ENCODE assay signal across 9 mouse cellular contexts in genomic region chr3:122246406-122246805, GRCm38 (mm10). TPM values are rescaled to one million over a fixed set of nuclear protein-coding genes. Genes with fewer than 3 reads are reported as not detected.
DNase-seq lines count a peak whose midpoint lies in the region; ATAC-seq and TF ChIP-seq lines count a peak whose summit lies in the region.
"Had no signal": no experiment of that assay in that cellular context is flagged by ENCODE, and none has a peak within 500 bp of the region (broad histone marks: within the 10 kb centered on the region; RNA-seq: fewer than 3 reads in every experiment).

No protein-coding gene starts in this region.

- H3K9me3 ChIP-seq in heart, embryonic 12.5 days (replicated peaks), result no peaks in the 10 kb centered on the region
- no peaks in the 10 kb centered on the region for H3K9me3 ChIP-seq in G1E (replicated peaks)
- H3K9me3 ChIP-seq in forebrain, postnatal 0 days (ENCODE audit: low read length), result no peaks in the 10 kb centered on the region
- no peaks in the 10 kb centered on the region for H3K9me3 ChIP-seq in liver, postnatal 0 days (ENCODE audit: low read length)

- no peak for ATAC-seq in heart, embryonic 12.5 days (ENCODE audit: insufficient number of reproducible peaks, low FRiP score)
- no peak for ATAC-seq in G1E (ENCODE audit: extremely low read depth, insufficient number of reproducible peaks, low FRiP score, poor library complexity, severe bottlenecking)
- no peak for ATAC-seq in forebrain, postnatal 0 days
- no peak for ATAC-seq in liver, postnatal 0 days

- TF ChIP-seq CTCF in G1E (IDR thresholded peaks at IDR 0.05; ENCODE audit: low read depth, low read length), result no peak
- TF ChIP-seq CTCF in forebrain, postnatal 0 days (IDR thresholded peaks at IDR 0.05; ENCODE audit: low read depth), result no peak
- no peak for TF ChIP-seq CTCF in liver, postnatal 0 days (IDR thresholded peaks at IDR 0.05; ENCODE audit: low read depth)

- TF ChIP-seq EP300 in liver, postnatal 0 days (IDR thresholded peaks at IDR 0.05; ENCODE audit: low read depth), result no peak

- peak overlapping the region; percentile 93 for H3K4me3 ChIP-seq in heart, embryonic 12.5 days
- peak overlapping the region; percentile 96 for H3K4me3 ChIP-seq in G1E (ENCODE audit: low read depth, low read length)
- peak overlapping the region; percentile 92 for H3K4me3 ChIP-seq in forebrain, postnatal 0 days (ENCODE audit: low read depth, low read length)
- H3K4me3 ChIP-seq in liver, postnatal 0 days (ENCODE audit: low read depth, low read length), result peak overlapping the region; percentile 87

- 23% methylated on average over 6 of the region's 6 CpGs for WGBS in heart, embryonic 12.5 days
- 32% methylated on average over 6 of the region's 6 CpGs for WGBS in forebrain, postnatal 0 days
- 17% methylated on average over 6 of the region's 6 CpGs for WGBS in liver, postnatal 0 days (ENCODE audit: insufficient replicate concordance)

- peaks cover 17% of the 10 kb centered on the region for H3K4me1 ChIP-seq in heart, embryonic 12.5 days (replicated peaks)
- H3K4me1 ChIP-seq in G1E (ENCODE audit: insufficient read depth, low read depth, low read length), result peaks cover 49% of the 10 kb centered on the region
- H3K4me1 ChIP-seq in forebrain, postnatal 0 days (ENCODE audit: insufficient read depth), result peaks cover 15% of the 10 kb centered on the region
- H3K4me1 ChIP-seq in liver, postnatal 0 days (ENCODE audit: insufficient read depth), result peaks cover 38% of the 10 kb centered on the region

- peak overlapping the region; percentile 95 for H3K9ac ChIP-seq in heart, embryonic 12.5 days
- peak overlapping the region; percentile 92 for H3K9ac ChIP-seq in forebrain, postnatal 0 days
- H3K9ac ChIP-seq in liver, postnatal 0 days (replicated peaks), result peak overlapping the region; percentile 97

- peak overlapping the region; percentile 97 for H3K27ac ChIP-seq in heart, embryonic 12.5 days (ENCODE audit: poor library complexity, severe bottlenecking)
- H3K27ac ChIP-seq in forebrain, postnatal 0 days (ENCODE audit: low read depth, low read length), result no peak overlapping the region
- H3K27ac ChIP-seq in liver, postnatal 0 days (ENCODE audit: low read depth), result peak overlapping the region; percentile 99

- peak overlapping the region; percentile 83 for H3K4me2 ChIP-seq in heart, embryonic 12.5 days
- peak overlapping the region; percentile 64 for H3K4me2 ChIP-seq in forebrain, postnatal 0 days (ENCODE audit: low read depth)
- peak overlapping the region; percentile 65 for H3K4me2 ChIP-seq in liver, postnatal 0 days (ENCODE audit: low read depth, low read length)

- no peaks in the 10 kb centered on the region for H3K27me3 ChIP-seq in heart, embryonic 12.5 days (replicated peaks)
- no peaks in the 10 kb centered on the region for H3K27me3 ChIP-seq in G1E (ENCODE audit: insufficient read depth, low read length)
- H3K27me3 ChIP-seq in forebrain, postnatal 0 days (ENCODE audit: insufficient read depth, low read length), result no peaks in the 10 kb centered on the region
- no peaks in the 10 kb centered on the region for H3K27me3 ChIP-seq in liver, postnatal 0 days (ENCODE audit: insufficient read depth, low read length)
- H3K27me3 ChIP-seq: Patski had no signal

- DNase-seq in heart, postnatal 14 days, result no peak
- DNase-seq in G1E (ENCODE audit: low spot score), result no peak
- DNase-seq in forebrain, postnatal 0 days, result no peak
- DNase-seq in liver, postnatal 0 days, result peak; percentile 25
- no peak for DNase-seq in adrenal gland, adult 2 months
- no peak for DNase-seq in embryo, embryonic 10.5 days (ENCODE audit: low spot score)
- no peak for DNase-seq in gastrocnemius, postnatal 4 days (ENCODE audit: low spot score in 2 of 2)

- H3K36me3 ChIP-seq in heart, embryonic 12.5 days, result no peaks in the 10 kb centered on the region
- H3K36me3 ChIP-seq in G1E (replicated peaks), result peaks cover 29% of the 10 kb centered on the region
- no peaks in the 10 kb centered on the region for H3K36me3 ChIP-seq in forebrain, postnatal 0 days (ENCODE audit: insufficient read depth)
- peaks cover 7% of the 10 kb centered on the region for H3K36me3 ChIP-seq in liver, postnatal 0 days (replicated peaks; ENCODE audit: insufficient read depth, low read length)

- intact Hi-C loops in heart, postnatal 14 days (cut with DNase I), result loop anchor here (2.0 to 5.0 kb wide), 3 partner anchors 26 to 221 kb away; partner anchors contain the start of gene Bcar3

RNA-seq across cellular contexts. Expression of gene Gclm, which starts 1.0 kb away (rescaled TPM):
- polyA plus RNA-seq in heart, embryonic 12.5 days (2016; fragmentation: Nextera tagmentation; extraction: Ambion mirVana), result 108 and 122 TPM in 2 replicates
- 10 to 100 TPM; 57.2 to 61.6 TPM for total RNA-seq in heart, postnatal 14 days (2021)
- total RNA-seq in G1E (2014; fragmentation: Nextera tagmentation) (294 and 394 TPM in 2 replicates), G1E (2017) (115 and 121 TPM in 2 replicates)
- polyA plus RNA-seq in G1E (2012), result 491 and 677 TPM in 2 replicates
- total RNA-seq in forebrain, postnatal 0 days (2014; rRNA removed), result 20.5 and 29.4 TPM in 2 replicates
- polyA plus RNA-seq in forebrain, postnatal 0 days (2015; fragmentation: Nextera tagmentation; extraction: Ambion mirVana), result 40.1 and 58.3 TPM in 2 replicates
- 391 and 407 TPM in 2 replicates for polyA plus RNA-seq in liver, postnatal 0 days (2015; fragmentation: Nextera tagmentation; extraction: Ambion mirVana)
- total RNA-seq in adrenal gland, adult 2 months (2021), result 10 to 100 TPM; 82.8 to 97.9 TPM
- 161 and 269 TPM in 2 replicates for polyA plus RNA-seq in adrenal gland, adult 2 months (2012; rRNA removed)
- total RNA-seq in gastrocnemius, postnatal 4 days (2021), result 10 to 100 TPM; 38.9 to 43.2 TPM

RNA-seq across cellular contexts. Expression of gene Dnttip2, which starts 27.8 kb away (rescaled TPM):
- polyA plus RNA-seq in heart, embryonic 12.5 days (2016; fragmentation: Nextera tagmentation; extraction: Ambion mirVana), result 50.1 and 53.4 TPM in 2 replicates
- 10 to 100 TPM; 23.9 to 24.1 TPM for total RNA-seq in heart, postnatal 14 days (2021)
- total RNA-seq in G1E (2014; fragmentation: Nextera tagmentation) (158 and 216 TPM in 2 replicates), G1E (2017) (111 and 138 TPM in 2 replicates)
- 11.0 and 16.7 TPM in 2 replicates for polyA plus RNA-seq in G1E (2012)
- 18.5 and 23.9 TPM in 2 replicates for total RNA-seq in forebrain, postnatal 0 days (2014; rRNA removed)
- 50.2 and 52.1 TPM in 2 replicates for polyA plus RNA-seq in forebrain, postnatal 0 days (2015; fragmentation: Nextera tagmentation; extraction: Ambion mirVana)
- 23.8 and 25.3 TPM in 2 replicates for polyA plus RNA-seq in liver, postnatal 0 days (2015; fragmentation: Nextera tagmentation; extraction: Ambion mirVana)
- 10 to 100 TPM; 35.4 to 63.5 TPM for total RNA-seq in adrenal gland, adult 2 months (2021)
- polyA plus RNA-seq in adrenal gland, adult 2 months (2012; rRNA removed), result 1.2 and 2.1 TPM in 2 replicates
- total RNA-seq in gastrocnemius, postnatal 4 days (2021), result 10 to 100 TPM; 29.2 to 31.1 TPM

RNA-seq across cellular contexts. Expression of gene Bcar3, which starts 47.5 kb away (rescaled TPM):
- 6.0 and 7.3 TPM in 2 replicates for polyA plus RNA-seq in heart, embryonic 12.5 days (2016; fragmentation: Nextera tagmentation; extraction: Ambion mirVana)
- 1 to 10 TPM; 8.0 to 9.0 TPM for total RNA-seq in heart, postnatal 14 days (2021)
- not detected in 2 replicates for total RNA-seq in G1E (2014; fragmentation: Nextera tagmentation)
- 0.27 TPM in 1 of 2 replicates, not detected in the other for total RNA-seq in G1E (2017)
- not detected in 2 replicates for polyA plus RNA-seq in G1E (2012)
- 9.5 and 11.4 TPM in 2 replicates for total RNA-seq in forebrain, postnatal 0 days (2014; rRNA removed)
- polyA plus RNA-seq in forebrain, postnatal 0 days (2015; fragmentation: Nextera tagmentation; extraction: Ambion mirVana), result 6.4 and 7.3 TPM in 2 replicates
- 11.2 and 12.6 TPM in 2 replicates for polyA plus RNA-seq in liver, postnatal 0 days (2015; fragmentation: Nextera tagmentation; extraction: Ambion mirVana)
- 10 to 100 TPM; 51.6 to 63.5 TPM for total RNA-seq in adrenal gland, adult 2 months (2021)
- 108 and 128 TPM in 2 replicates for polyA plus RNA-seq in adrenal gland, adult 2 months (2012; rRNA removed)
- total RNA-seq in gastrocnemius, postnatal 4 days (2021), result 10 to 100 TPM; 23.9 to 29.4 TPM
